Mouse (Mus musculus): Measurements from ENCODE around the gene Emg1.
"Not testable (repeated sequence)": the region's sequence is repeated elsewhere in the genome, so short reads cannot be mapped to it uniquely, and the experiment has no call there.

Emg1 gene

GRCm38 (mm10) chr6:124708289-124708889 lies 3.6 kb downstream of the Emg1 start:
- no peak for DNase-seq (ENCODE audit: low spot score in 2 of 2)

GRCm38 (mm10) chr6:124706061-124706627 lies 5.8 kb downstream of the Emg1 start:
- DNase-seq (ENCODE audit: low spot score in 2 of 2): no peak

- no peak for DNase-seq (ENCODE audit: low spot score in 2 of 2)
These were observed 7.6 kb downstream of the Emg1 start for GRCm38 (mm10) chr6:124704417-124704816.

GRCm38 (mm10) chr6:124703789-124704188 lies 8.2 kb downstream of the Emg1 start:
- no peak for DNase-seq (ENCODE audit: low spot score in 2 of 2)

GRCm38 (mm10) chr6:124702784-124703103 lies 9.2 kb downstream of the Emg1 start:
- peak in 1 of 2 experiments; percentile 69 for DNase-seq (ENCODE audit: low spot score in 2 of 2)

- no peak for DNase-seq (ENCODE audit: low spot score in 2 of 2)
These were observed 9.7 kb downstream of the Emg1 start for GRCm38 (mm10) chr6:124702102-124702783.

GRCm38 (mm10) chr6:124701338-124701737 lies 10.6 kb downstream of the Emg1 start:
- no peak for DNase-seq (ENCODE audit: low spot score in 2 of 2)

- peak in 1 of 2 experiments; percentile 72 for DNase-seq (ENCODE audit: low spot score in 2 of 2)
These were observed 11.9 kb downstream of the Emg1 start for GRCm38 (mm10) chr6:124699962-124700610.

GRCm38 (mm10) chr6:124699366-124699765 lies 12.6 kb downstream of the Emg1 start:
- no peak for DNase-seq (ENCODE audit: low spot score in 2 of 2)

- no peak for DNase-seq (ENCODE audit: low spot score in 2 of 2)
These were observed 13.2 kb downstream of the Emg1 start for GRCm38 (mm10) chr6:124698751-124699150.

GRCm38 (mm10) chr6:124696441-124697150 lies 15.4 kb downstream of the Emg1 start:
- DNase-seq (ENCODE audit: low spot score in 2 of 2): no peak

GRCm38 (mm10) chr6:124694166-124694955 lies 17.6 kb downstream of the Emg1 start:
- DNase-seq (ENCODE audit: low spot score in 2 of 2): peak; percentile 71 to 82

- DNase-seq (ENCODE audit: low spot score in 2 of 2): no peak
These were observed 18.6 kb downstream of the Emg1 start for GRCm38 (mm10) chr6:124693243-124693981.

GRCm38 (mm10) chr6:124690517-124690916 lies 21.5 kb downstream of the Emg1 start:
- DNase-seq (ENCODE audit: low spot score in 2 of 2): no peak

- no peak for DNase-seq (ENCODE audit: low spot score in 2 of 2)
These were observed 23.0 kb downstream of the Emg1 start for GRCm38 (mm10) chr6:124689011-124689410.

GRCm38 (mm10) chr6:124688151-124688758 lies 23.7 kb downstream of the Emg1 start:
- no peak for DNase-seq (ENCODE audit: low spot score in 2 of 2)

- not testable (repeated sequence) for DNase-seq (ENCODE audit: low spot score in 2 of 2)
These were observed 25.3 kb downstream of the Emg1 start for GRCm38 (mm10) chr6:124686644-124687043.

GRCm38 (mm10) chr6:124685606-124686386 lies 26.2 kb downstream of the Emg1 start:
- DNase-seq (ENCODE audit: low spot score in 2 of 2): no peak

Data from urinary bladder, postnatal 36 days (tissue).